Mouse (Mus musculus) kidney, postnatal 10 days (tissue): ENCODE data around the gene Cisd1.

ENCODE experiments used
- DNase-seq: peaks from one replicate; pipeline ENCODE4 v3.0.0; 2021; ENCODE audit warnings: mixed read lengths

The Cisd1 gene

GRCm38 (mm10) chr10:71347964-71348636 is 3.3 kb upstream of the Cisd1 start:
- DNase-seq = peak; percentile 65

- DNase-seq = peak; percentile 100
Measured at GRCm38 (mm10) chr10:71347509-71347949, 2.8 kb upstream of the Cisd1 start, which contains the start of gene Ipmk. Ipmk (plus strand) TSS chr10:71347763.

GRCm38 (mm10) chr10:71346722-71347508 is 2.2 kb upstream of the Cisd1 start:
- DNase-seq = peak; percentile 78

- DNase-seq = no peak
Measured at GRCm38 (mm10) chr10:71346106-71346505, 1.4 kb upstream of the Cisd1 start.

GRCm38 (mm10) chr10:71343567-71344265 is 1.0 kb downstream of the Cisd1 start:
- no peak for DNase-seq

GRCm38 (mm10) chr10:71343130-71343529 is 1.6 kb downstream of the Cisd1 start:
- DNase-seq = no peak

GRCm38 (mm10) chr10:71342030-71342805 is 2.5 kb downstream of the Cisd1 start:
- peak; percentile 52 for DNase-seq

GRCm38 (mm10) chr10:71341290-71341689 is 3.5 kb downstream of the Cisd1 start:
- DNase-seq = no peak

GRCm38 (mm10) chr10:71340195-71340594 is 4.6 kb downstream of the Cisd1 start:
- peak; percentile 44 for DNase-seq

- DNase-seq = no peak
Measured at GRCm38 (mm10) chr10:71339463-71339862, 5.3 kb downstream of the Cisd1 start.

GRCm38 (mm10) chr10:71338156-71338905 is 6.4 kb downstream of the Cisd1 start:
- DNase-seq = peak; percentile 64

- no peak for DNase-seq
Measured at GRCm38 (mm10) chr10:71337733-71338132, 7.0 kb downstream of the Cisd1 start.

GRCm38 (mm10) chr10:71332859-71333258 is 11.9 kb downstream of the Cisd1 start:
- no peak for DNase-seq

- DNase-seq = no peak
Measured at GRCm38 (mm10) chr10:71332376-71332775, 12.4 kb downstream of the Cisd1 start.

- no peak for DNase-seq
Measured at GRCm38 (mm10) chr10:71331908-71332307, 12.8 kb downstream of the Cisd1 start.

GRCm38 (mm10) chr10:71330070-71330469 is 14.7 kb downstream of the Cisd1 start:
- no peak for DNase-seq

GRCm38 (mm10) chr10:71329295-71329694 is 15.5 kb downstream of the Cisd1 start:
- no peak for DNase-seq

GRCm38 (mm10) chr10:71328870-71329269 is 15.9 kb downstream of the Cisd1 start:
- DNase-seq = no peak

- DNase-seq = no peak
Measured at GRCm38 (mm10) chr10:71328382-71328781, 16.4 kb downstream of the Cisd1 start.

- no peak for DNase-seq
Measured at GRCm38 (mm10) chr10:71327386-71327785, 17.4 kb downstream of the Cisd1 start.

- peak; percentile 82 for DNase-seq
Measured at GRCm38 (mm10) chr10:71326789-71327188, 18.0 kb downstream of the Cisd1 start.

- DNase-seq = no peak
Measured at GRCm38 (mm10) chr10:71326123-71326522, 18.6 kb downstream of the Cisd1 start.
